Mouse (Mus musculus) midbrain, embryonic 13.5 days (tissue): ENCODE results near the gene Tagln3. TPM values are rescaled to one million over a fixed set of nuclear protein-coding genes. Genes with fewer than 3 reads are reported as not detected.

Experiments
- ATAC-seq: fragments of 200-750 bp; cut with Nextera tagmentation; 2 replicates; pipeline ENCODE4 v1.8.0; 2017; ENCODE audit warnings: mild to moderate bottlenecking, moderate TSS enrichment, moderate library complexity
- H3K27ac ChIP-seq: fragments of 300-500 bp; sonication (generic); 2 replicates; pipeline ENCODE4 v1.5.1; 2015; ENCODE audit warnings: inconsistent platforms, mild to moderate bottlenecking, moderate library complexity
- H3K27me3 ChIP-seq: fragments of 300-500 bp; sonication (generic); 2 replicates; pipeline ENCODE4 v1.6.1; 2015; ENCODE audit warnings: mild to moderate bottlenecking, inconsistent platforms
- H3K36me3 ChIP-seq: fragments of 300-500 bp; sonication (generic); 2 replicates; pipeline ENCODE4 v1.6.1; 2015; ENCODE audit warnings: mild to moderate bottlenecking, inconsistent platforms
- H3K4me1 ChIP-seq: fragments of 300-500 bp; sonication (generic); replicated peaks from 2 replicates; pipeline ENCODE4 v1.6.1; 2015; ENCODE audit warnings: inconsistent platforms
- H3K4me2 ChIP-seq: fragments of 300-500 bp; sonication (generic); replicated peaks from 2 replicates; pipeline ENCODE4 v1.6.1; 2015; ENCODE audit warnings: moderate library complexity, mild to moderate bottlenecking, inconsistent platforms
- H3K4me3 ChIP-seq: fragments of 300-500 bp; sonication (generic); replicated peaks from 2 replicates; pipeline ENCODE4 v1.5.1; 2015; ENCODE audit warnings: mild to moderate bottlenecking, inconsistent platforms
- H3K9ac ChIP-seq: fragments of 300-500 bp; sonication (generic); replicated peaks from 2 replicates; pipeline ENCODE4 v1.6.1; 2015; ENCODE audit warnings: mild to moderate bottlenecking, inconsistent platforms
- H3K9me3 ChIP-seq: fragments of 300-500 bp; sonication (generic); 2 replicates; pipeline ENCODE4 v1.6.1; 2016; ENCODE audit warnings: mild to moderate bottlenecking, inconsistent platforms
- WGBS: fragments of 180-500 bp; shearing (Covaris S2); methylation state at CpG from one replicate; pipeline ENCODE4 v1.1.7; 2015; 5-methylcytosine and 5-hydroxymethylcytosine counted together
- polyA plus RNA-seq: library from polyadenylated mRNA; unstranded; fragments of >200 nt; fragmentation: Nextera tagmentation; extraction: Ambion mirVana; gene quantifications from 2 replicates; pipeline ENCODE4 v1.2.1, GENCODE M21; 2015

Tagln3 gene
- 569 and 571 TPM in 2 replicates for polyA plus RNA-seq

- Histone ChIP-seq H3K4me3 (peak within 1 kb of the TSS; percentile 62), H3K27ac (peak within 1 kb of the TSS; percentile 98), H3K36me3 (peaks cover 28% of the 10 kb centered on the region), H3K9me3 (no peaks in the 10 kb centered on the region), H3K27me3 (no peaks in the 10 kb centered on the region), H3K9ac (peak within 1 kb of the TSS; percentile 87), H3K4me1 (peaks cover 50% of the 10 kb centered on the region), H3K4me2 (peak within 1 kb of the TSS; percentile 64)
- ATAC-seq = peak; percentile 94
- under 1% methylated on average over 30 of the region's 30 CpGs for WGBS
Observed at GRCm38 (mm10) chr16:45724061-45724741, at the start of gene Tagln3. Gene Tagln3 (minus strand): TSS chr16:45724608.

GRCm38 (mm10) chr16:45770914-45771313 is 46.5 kb upstream of the Tagln3 start:
- H3K4me2 ChIP-seq = no peak overlapping the region
- no peak overlapping the region for H3K4me3 ChIP-seq
- no peak overlapping the region for H3K27ac ChIP-seq
- peaks cover 10% of the 10 kb centered on the region for H3K4me1 ChIP-seq
- peaks cover 15% of the 10 kb centered on the region for H3K36me3 ChIP-seq
- no peak overlapping the region for H3K9ac ChIP-seq
- no peaks in the 10 kb centered on the region for H3K27me3 ChIP-seq
- H3K9me3 ChIP-seq = no peaks in the 10 kb centered on the region
- WGBS = 94% methylated on average over 6 of the region's 6 CpGs
- no peak for ATAC-seq

- peak; percentile 60; the same call in 1 of the 2 replicates for ATAC-seq
- Histone ChIP-seq H3K4me3 (no peak overlapping the region), H3K9ac (no peak overlapping the region), H3K4me1 (peaks cover 10% of the 10 kb centered on the region), H3K27ac (no peak overlapping the region), H3K9me3 (no peaks in the 10 kb centered on the region), H3K27me3 (no peaks in the 10 kb centered on the region), H3K4me2 (no peak overlapping the region), H3K36me3 (peaks cover 12% of the 10 kb centered on the region)
- WGBS = 58% methylated on average over 10 of the region's 10 CpGs
Observed at GRCm38 (mm10) chr16:45767853-45768640, 43.6 kb upstream of the Tagln3 start.

- H3K9ac ChIP-seq = no peak overlapping the region
- H3K36me3 ChIP-seq = peaks cover 12% of the 10 kb centered on the region
- H3K4me2 ChIP-seq = no peak overlapping the region
- 52% methylated on average over 4 of the region's 4 CpGs for WGBS
- no peaks in the 10 kb centered on the region for H3K9me3 ChIP-seq
- ATAC-seq = no peak
- H3K27ac ChIP-seq = no peak overlapping the region
- no peaks in the 10 kb centered on the region for H3K27me3 ChIP-seq
- peaks cover 10% of the 10 kb centered on the region for H3K4me1 ChIP-seq
- H3K4me3 ChIP-seq = no peak overlapping the region
Observed at GRCm38 (mm10) chr16:45767434-45767833, 43.0 kb upstream of the Tagln3 start.

GRCm38 (mm10) chr16:45765801-45766494 is 41.5 kb upstream of the Tagln3 start:
- ATAC-seq = no peak
- WGBS = 95% methylated on average over 7 of the region's 7 CpGs
- H3K27ac ChIP-seq = no peak overlapping the region

GRCm38 (mm10) chr16:45765102-45765501 is 40.7 kb upstream of the Tagln3 start:
- H3K27me3 ChIP-seq = no peaks in the 10 kb centered on the region

More at GRCm38 (mm10) chr16:45765801-45766494, 41.5 kb upstream of the Tagln3 start:
- Histone ChIP-seq H3K9me3 (no peaks in the 10 kb centered on the region), H3K4me2 (no peak overlapping the region), H3K36me3 (peaks cover 6% of the 10 kb centered on the region), H3K4me1 (peaks cover 10% of the 10 kb centered on the region), H3K9ac (no peak overlapping the region), H3K27me3 (no peaks in the 10 kb centered on the region), H3K4me3 (no peak overlapping the region)

GRCm38 (mm10) chr16:45762859-45763505 is 38.6 kb upstream of the Tagln3 start:
- Histone ChIP-seq H3K4me3 (no peak overlapping the region), H3K9ac (no peak overlapping the region), H3K27me3 (no peaks in the 10 kb centered on the region), H3K4me1 (peaks cover 4% of the 10 kb centered on the region), H3K36me3 (no peaks in the 10 kb centered on the region), H3K27ac (no peak overlapping the region), H3K4me2 (no peak overlapping the region), H3K9me3 (no peaks in the 10 kb centered on the region)
- 88% methylated on average over 13 of the region's 13 CpGs for WGBS
- no peak for ATAC-seq

More at GRCm38 (mm10) chr16:45765102-45765501, 40.7 kb upstream of the Tagln3 start:
- Histone ChIP-seq H3K4me2 (no peak overlapping the region), H3K4me3 (no peak overlapping the region), H3K36me3 (no peaks in the 10 kb centered on the region), H3K9ac (no peak overlapping the region), H3K4me1 (peaks cover 10% of the 10 kb centered on the region), H3K9me3 (no peaks in the 10 kb centered on the region), H3K27ac (no peak overlapping the region)
- no peak for ATAC-seq
- WGBS = 90% methylated on average over 3 of the region's 3 CpGs

- H3K4me2 ChIP-seq = no peak overlapping the region
- WGBS = 89% methylated on average over 1 of the region's 1 CpGs
- no peaks in the 10 kb centered on the region for H3K4me1 ChIP-seq
- H3K9ac ChIP-seq = no peak overlapping the region
- no peak overlapping the region for H3K4me3 ChIP-seq
- H3K36me3 ChIP-seq = no peaks in the 10 kb centered on the region
- no peak overlapping the region for H3K27ac ChIP-seq
- no peaks in the 10 kb centered on the region for H3K9me3 ChIP-seq
- ATAC-seq = no peak
- H3K27me3 ChIP-seq = no peaks in the 10 kb centered on the region
Observed at GRCm38 (mm10) chr16:45761425-45761824, 37.0 kb upstream of the Tagln3 start.

- ATAC-seq = no peak
- Histone ChIP-seq H3K27me3 (no peaks in the 10 kb centered on the region), H3K9ac (no peak overlapping the region), H3K4me3 (no peak overlapping the region), H3K27ac (no peak overlapping the region), H3K4me1 (no peaks in the 10 kb centered on the region), H3K36me3 (no peaks in the 10 kb centered on the region), H3K4me2 (no peak overlapping the region), H3K9me3 (no peaks in the 10 kb centered on the region)
- 89% methylated on average over 9 of the region's 9 CpGs for WGBS
Observed at GRCm38 (mm10) chr16:45758726-45759269, 34.4 kb upstream of the Tagln3 start.

- WGBS = 90% methylated on average over 12 of the region's 12 CpGs
- ATAC-seq = 0 out of 2 replicates have a peak, but pooled peaks have one; percentile 62
- no peak overlapping the region for H3K4me2 ChIP-seq
- H3K9me3 ChIP-seq = no peaks in the 10 kb centered on the region
- no peak overlapping the region for H3K9ac ChIP-seq
- H3K36me3 ChIP-seq = no peaks in the 10 kb centered on the region
- H3K4me3 ChIP-seq = no peak overlapping the region
- no peak overlapping the region for H3K27ac ChIP-seq
- H3K4me1 ChIP-seq = no peaks in the 10 kb centered on the region
- no peaks in the 10 kb centered on the region for H3K27me3 ChIP-seq
Observed at GRCm38 (mm10) chr16:45757421-45758078, 33.1 kb upstream of the Tagln3 start.

- no peak overlapping the region for H3K4me3 ChIP-seq
- H3K4me2 ChIP-seq = no peak overlapping the region
- no peaks in the 10 kb centered on the region for H3K27me3 ChIP-seq
- no peak overlapping the region for H3K9ac ChIP-seq
- no peaks in the 10 kb centered on the region for H3K4me1 ChIP-seq
- WGBS = 52% methylated on average over 9 of the region's 9 CpGs
- peak; percentile 85 for ATAC-seq
- H3K36me3 ChIP-seq = no peaks in the 10 kb centered on the region
- H3K9me3 ChIP-seq = no peaks in the 10 kb centered on the region
- H3K27ac ChIP-seq = no peak overlapping the region
Observed at GRCm38 (mm10) chr16:45756855-45757254, 32.4 kb upstream of the Tagln3 start.
